Mouse (Mus musculus): Measurements from ENCODE around the gene Trim30c. TPM values are rescaled to one million over a fixed set of nuclear protein-coding genes. Genes with fewer than 3 reads are reported as not detected.
"Not testable (repeated sequence)": the region's sequence is repeated elsewhere in the genome, so short reads cannot be mapped to it uniquely, and the experiment has no call there.

Gene Trim30c
- polyA plus RNA-seq, 1 experiment from 2014 or later = 0.32 TPM

DNA sequence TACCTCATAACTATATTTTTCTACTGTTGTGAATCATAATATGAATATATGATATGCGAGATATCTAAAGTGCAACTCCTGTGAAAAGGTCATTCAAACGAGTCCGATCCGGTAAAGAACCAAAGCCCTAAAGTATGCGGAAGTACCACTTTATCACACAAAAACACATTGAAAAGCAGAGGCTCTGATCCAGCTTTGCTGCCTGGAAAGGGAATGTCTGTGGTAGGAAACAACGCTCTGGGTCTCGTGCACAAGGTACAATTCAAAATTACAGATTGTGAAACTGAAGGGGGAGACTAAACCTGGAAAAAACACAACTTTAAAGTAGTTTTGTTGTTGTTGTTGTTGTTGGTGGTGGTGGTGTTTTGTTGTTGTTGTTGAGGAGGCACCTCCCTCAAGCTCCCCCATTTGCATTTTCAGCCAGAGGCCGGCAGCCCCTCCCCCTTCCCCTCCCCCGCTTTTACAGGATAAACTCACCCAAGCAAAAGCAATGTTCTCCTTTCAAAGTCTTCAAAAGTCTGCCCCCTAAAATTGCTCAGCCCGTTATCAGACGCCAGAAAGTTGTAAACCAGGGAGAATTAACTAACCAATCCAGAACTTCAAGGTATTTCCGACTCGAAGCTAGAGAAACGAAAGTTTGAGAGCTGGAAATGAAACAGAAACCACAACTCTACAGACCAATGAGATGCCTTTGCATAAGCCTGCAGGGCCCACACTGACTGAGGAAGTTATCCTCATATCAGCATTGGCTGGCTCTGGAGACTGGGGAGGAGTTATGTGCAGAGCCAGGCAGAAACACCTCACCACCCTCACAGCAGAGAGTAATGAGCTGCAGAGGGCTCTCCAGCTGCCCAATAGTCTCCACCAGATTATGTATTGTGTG lies 47.7 kb downstream of the Trim30c start, which contains the start of gene Trim12c:
Gene Trim12c, minus strand, starts transcription at position 646 of the 883 bp plus-strand sequence.
- Histone ChIP-seq H3K27ac (ENCODE audit: low read depth, low read length) (no peak within 1 kb of the TSS), H3K9ac (ENCODE audit: low read depth, low read length) (no peak within 1 kb of the TSS)

DNA sequence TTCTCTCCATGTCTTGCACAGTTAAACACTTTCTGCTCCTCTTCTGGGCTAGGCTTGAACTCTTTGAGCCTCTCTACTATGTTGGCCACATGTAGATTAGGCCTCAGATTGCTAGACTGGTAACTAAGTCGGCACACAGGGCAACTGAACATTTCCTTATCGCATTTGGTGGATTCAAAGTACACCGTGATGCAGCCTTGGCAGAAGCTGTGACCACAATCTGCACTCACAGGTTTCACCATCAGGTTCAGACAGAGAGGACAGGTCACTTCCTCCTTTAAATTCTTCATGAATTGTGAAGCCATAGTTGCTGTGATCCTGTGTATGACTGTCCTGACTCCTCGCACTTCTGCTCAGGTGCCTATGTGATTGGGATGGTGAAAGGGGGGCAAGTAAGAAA lies 52.6 kb downstream of the Trim30c start:
- not testable (repeated sequence) for H3K4me1 ChIP-seq (replicated peaks; ENCODE audit: control insufficient read depth, insufficient read depth, low read length); H3K9ac ChIP-seq (ENCODE audit: low read depth, low read length); H3K27me3 ChIP-seq (ENCODE audit: control insufficient read depth, insufficient read depth, low read length); H3K27ac ChIP-seq (ENCODE audit: low read depth, low read length); DNase-seq (ENCODE audit: low spot score); H3K9me3 ChIP-seq (ENCODE audit: control insufficient read depth, low read length); ATAC-seq (ENCODE audit: low FRiP score); H3K4me2 ChIP-seq (replicated peaks; ENCODE audit: low read depth, low read length); H3K36me3 ChIP-seq (ENCODE audit: control insufficient read depth, insufficient read depth, low read length); H3K4me3 ChIP-seq (ENCODE audit: low read depth, low read length)
- 87% methylated on average over 4 of the region's 4 CpGs for WGBS

More for the DNA sequence above, 47.7 kb downstream of the Trim30c start, which contains the start of gene Trim12c:
- Histone ChIP-seq H3K4me2 (replicated peaks; ENCODE audit: low read depth, low read length) (peak within 1 kb of the TSS; percentile 23; the same call in 1 of the 2 replicates), H3K36me3 (ENCODE audit: control insufficient read depth, insufficient read depth, low read length) (no peaks in the 10 kb centered on the region), H3K9me3 (ENCODE audit: control insufficient read depth, low read length) (no peaks in the 10 kb centered on the region), H3K4me1 (replicated peaks; ENCODE audit: control insufficient read depth, insufficient read depth, low read length) (no peaks in the 10 kb centered on the region), H3K27me3 (ENCODE audit: control insufficient read depth, insufficient read depth, low read length) (no peaks in the 10 kb centered on the region), H3K4me3 (ENCODE audit: low read depth, low read length) (peak within 1 kb of the TSS; percentile 14)
- WGBS = 12% methylated on average over 14 of the region's 14 CpGs
- ATAC-seq (ENCODE audit: low FRiP score) (peak; percentile 90), DNase-seq (ENCODE audit: low spot score) (peak; percentile 51)

DNA sequence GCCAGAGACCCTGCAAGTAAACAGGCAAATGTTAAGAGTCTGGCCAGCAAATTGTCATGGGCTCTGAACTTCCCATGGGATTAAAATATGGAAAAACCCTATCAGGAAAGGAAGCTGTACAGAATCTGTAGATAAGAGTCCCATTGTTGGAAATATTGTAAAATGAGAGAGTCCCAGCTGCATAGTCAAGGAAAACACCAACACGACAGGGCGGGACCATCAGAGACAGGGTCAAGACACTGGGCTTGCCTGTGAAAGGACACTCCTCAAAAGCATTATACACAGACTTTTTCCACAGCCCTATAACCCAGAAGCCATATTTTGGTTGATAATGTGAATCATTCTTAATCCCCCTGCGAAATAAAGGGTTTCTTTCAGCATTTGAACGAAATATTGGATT lies 59.9 kb downstream of the Trim30c start:
- H3K36me3 ChIP-seq (ENCODE audit: control insufficient read depth, insufficient read depth, low read length); H3K4me3 ChIP-seq (ENCODE audit: low read depth, low read length); ATAC-seq (ENCODE audit: low FRiP score); H3K4me2 ChIP-seq (replicated peaks; ENCODE audit: low read depth, low read length); H3K27ac ChIP-seq (ENCODE audit: low read depth, low read length); DNase-seq (ENCODE audit: low spot score); H3K9ac ChIP-seq (ENCODE audit: low read depth, low read length); H3K27me3 ChIP-seq (ENCODE audit: control insufficient read depth, insufficient read depth, low read length); H3K4me1 ChIP-seq (replicated peaks; ENCODE audit: control insufficient read depth, insufficient read depth, low read length); H3K9me3 ChIP-seq (ENCODE audit: control insufficient read depth, low read length): not testable (repeated sequence)
- 88% methylated on average over 2 of the region's 4 CpGs for WGBS

DNA sequence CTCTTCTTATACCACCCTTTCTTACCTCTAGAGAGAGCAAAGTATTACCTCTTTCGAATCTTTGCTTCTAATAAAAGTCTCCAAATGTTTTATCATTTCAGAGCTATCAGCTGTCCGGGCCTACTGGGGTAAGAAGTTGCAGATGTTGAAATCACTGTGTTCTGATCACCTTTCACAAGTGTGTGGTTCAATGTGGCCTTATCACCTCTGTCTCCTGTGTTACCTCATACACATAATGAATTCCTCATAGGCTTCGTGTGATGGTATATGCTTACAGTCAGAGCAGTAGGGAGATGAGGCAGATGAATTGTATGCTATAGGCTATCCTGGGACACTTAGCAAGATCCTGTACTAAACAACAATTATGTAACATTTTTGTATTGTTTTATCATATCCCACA lies 65.1 kb downstream of the Trim30c start:
- ATAC-seq (ENCODE audit: low FRiP score); H3K27me3 ChIP-seq (ENCODE audit: control insufficient read depth, insufficient read depth, low read length); H3K9ac ChIP-seq (ENCODE audit: low read depth, low read length); H3K4me2 ChIP-seq (replicated peaks; ENCODE audit: low read depth, low read length); H3K36me3 ChIP-seq (ENCODE audit: control insufficient read depth, insufficient read depth, low read length); DNase-seq (ENCODE audit: low spot score); H3K4me1 ChIP-seq (replicated peaks; ENCODE audit: control insufficient read depth, insufficient read depth, low read length); H3K9me3 ChIP-seq (ENCODE audit: control insufficient read depth, low read length); H3K27ac ChIP-seq (ENCODE audit: low read depth, low read length); H3K4me3 ChIP-seq (ENCODE audit: low read depth, low read length): not testable (repeated sequence)
- WGBS = 85% methylated on average over 3 of the region's 3 CpGs

Other genes starting within 250 kb of the Trim30c start
- gene Olfm5, start 236.0 kb downstream of the Trim30c start, polyA plus RNA-seq (2014; fragmentation: Nextera tagmentation; extraction: Ambion mirVana) = not detected in 2 replicates
- gene Olfr648, start 217.4 kb downstream of the Trim30c start, polyA plus RNA-seq (2014; fragmentation: Nextera tagmentation; extraction: Ambion mirVana) = 0.35 and 0.49 TPM in 2 replicates
- not detected in 2 replicates for gene Olfr649, start 204.9 kb downstream of the Trim30c start, polyA plus RNA-seq (2014; fragmentation: Nextera tagmentation; extraction: Ambion mirVana)
- 2.5 and 3.4 TPM in 2 replicates for gene Trim6, start 182.0 kb downstream of the Trim30c start, polyA plus RNA-seq (2014; fragmentation: Nextera tagmentation; extraction: Ambion mirVana)
- 0.74 and 1.1 TPM in 2 replicates for gene Trim34a, start 156.4 kb downstream of the Trim30c start, polyA plus RNA-seq (2014; fragmentation: Nextera tagmentation; extraction: Ambion mirVana)
- gene Trim5, start 112.7 kb downstream of the Trim30c start, polyA plus RNA-seq (2014; fragmentation: Nextera tagmentation; extraction: Ambion mirVana) = 0.09 and 0.14 TPM in 2 replicates
- gene Trim12a, start 85.4 kb downstream of the Trim30c start, polyA plus RNA-seq (2014; fragmentation: Nextera tagmentation; extraction: Ambion mirVana) = 2.1 and 3.2 TPM in 2 replicates
- not detected in 2 replicates for gene Trim34b, start 71.4 kb downstream of the Trim30c start, polyA plus RNA-seq (2014; fragmentation: Nextera tagmentation; extraction: Ambion mirVana)
- 0.45 and 1.0 TPM in 2 replicates for gene Trim12c, start 47.5 kb downstream of the Trim30c start, polyA plus RNA-seq (2014; fragmentation: Nextera tagmentation; extraction: Ambion mirVana)
- gene Trim30b, start 31.0 kb downstream of the Trim30c start, polyA plus RNA-seq (2014; fragmentation: Nextera tagmentation; extraction: Ambion mirVana) = 0.07 and 0.11 TPM in 2 replicates
- 0.74 and 0.81 TPM in 2 replicates for gene Trim30a, start 64.4 kb upstream of the Trim30c start, polyA plus RNA-seq (2014; fragmentation: Nextera tagmentation; extraction: Ambion mirVana)
- 0.11 and 0.31 TPM in 2 replicates for gene Trim30d, start 107.0 kb upstream of the Trim30c start, polyA plus RNA-seq (2014; fragmentation: Nextera tagmentation; extraction: Ambion mirVana)
- not detected in 2 replicates for gene Olfr651, start 149.3 kb upstream of the Trim30c start, polyA plus RNA-seq (2014; fragmentation: Nextera tagmentation; extraction: Ambion mirVana)
- not detected in 2 replicates for gene Olfr652, start 160.1 kb upstream of the Trim30c start, polyA plus RNA-seq (2014; fragmentation: Nextera tagmentation; extraction: Ambion mirVana)
- not detected in 2 replicates for gene Olfr653, start 176.5 kb upstream of the Trim30c start, polyA plus RNA-seq (2014; fragmentation: Nextera tagmentation; extraction: Ambion mirVana)
- not detected in 2 replicates for gene Olfr654, start 186.2 kb upstream of the Trim30c start, polyA plus RNA-seq (2014; fragmentation: Nextera tagmentation; extraction: Ambion mirVana)
- gene Olfr655, start 200.9 kb upstream of the Trim30c start, polyA plus RNA-seq (2014; fragmentation: Nextera tagmentation; extraction: Ambion mirVana) = not detected in 2 replicates
- gene Olfr656, start 213.1 kb upstream of the Trim30c start, polyA plus RNA-seq (2014; fragmentation: Nextera tagmentation; extraction: Ambion mirVana) = not detected in 2 replicates
- gene Olfr657, start 224.0 kb upstream of the Trim30c start, polyA plus RNA-seq (2014; fragmentation: Nextera tagmentation; extraction: Ambion mirVana) = not detected in 2 replicates
- not detected in 2 replicates for gene Olfr658, start 246.5 kb upstream of the Trim30c start, polyA plus RNA-seq (2014; fragmentation: Nextera tagmentation; extraction: Ambion mirVana)